Mouse (Mus musculus) urinary bladder, postnatal 10 days (tissue): Measurements from ENCODE around the gene Apbb2.

Experiments
- DNase-seq: peaks from one replicate; pipeline ENCODE4 v3.0.0; 2022; ENCODE audit warnings: low spot score

The Apbb2 gene

DNA sequence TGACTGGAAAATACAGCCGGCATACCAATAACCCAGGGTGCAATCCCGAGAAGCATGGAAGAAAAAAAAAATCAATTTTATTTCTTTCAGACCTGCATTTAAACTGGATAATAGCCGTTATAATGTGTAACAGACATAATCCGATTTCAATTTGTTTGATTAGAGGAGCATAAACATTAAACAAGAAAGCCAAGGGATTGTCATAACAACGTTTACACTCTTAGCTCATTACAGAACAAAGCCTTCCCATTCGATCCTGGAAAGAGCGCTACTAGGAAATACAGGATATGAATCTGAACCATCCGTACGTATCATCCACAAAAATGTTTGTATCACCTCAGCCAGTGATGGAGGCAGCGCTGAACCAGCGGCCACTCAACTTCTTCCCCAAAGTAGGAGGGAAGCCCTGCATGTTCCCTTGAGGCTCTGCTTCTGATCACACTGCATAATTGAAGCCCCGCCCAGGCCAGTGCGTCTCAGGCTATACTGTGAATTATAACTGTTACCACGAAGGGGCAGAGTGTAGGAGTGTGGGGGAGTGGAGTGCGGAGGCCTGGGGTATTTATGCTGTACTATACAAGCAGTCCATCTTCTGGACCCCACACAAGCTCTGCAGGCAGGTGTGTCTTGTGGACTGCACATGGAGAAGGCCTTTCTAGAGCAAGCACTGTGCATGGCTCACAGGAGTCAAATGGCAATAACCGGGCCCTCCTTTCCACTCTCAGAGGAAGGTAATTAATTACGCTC, 278.1 kb downstream of the Apbb2 start:
- no peak for DNase-seq

DNA sequence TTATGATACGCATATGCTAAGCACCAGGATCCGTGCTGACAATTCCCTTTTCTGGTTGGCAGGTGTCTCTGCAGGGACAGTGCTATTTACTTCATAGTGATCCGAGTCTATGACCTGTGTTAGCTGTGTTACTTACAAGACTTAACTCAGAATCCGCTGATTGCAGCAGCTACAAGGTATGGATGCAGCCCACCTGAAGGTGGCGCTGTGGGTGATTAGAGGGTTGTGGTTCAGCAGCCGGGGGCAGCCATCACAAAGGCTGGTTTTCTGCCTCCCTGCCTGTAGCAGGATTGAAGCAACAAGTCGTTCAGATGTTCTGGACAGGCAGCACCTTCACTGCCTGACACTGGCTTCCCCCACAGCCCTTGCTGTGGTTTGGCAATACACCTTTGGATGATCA, 280.0 kb downstream of the Apbb2 start:
- DNase-seq: no peak

DNA sequence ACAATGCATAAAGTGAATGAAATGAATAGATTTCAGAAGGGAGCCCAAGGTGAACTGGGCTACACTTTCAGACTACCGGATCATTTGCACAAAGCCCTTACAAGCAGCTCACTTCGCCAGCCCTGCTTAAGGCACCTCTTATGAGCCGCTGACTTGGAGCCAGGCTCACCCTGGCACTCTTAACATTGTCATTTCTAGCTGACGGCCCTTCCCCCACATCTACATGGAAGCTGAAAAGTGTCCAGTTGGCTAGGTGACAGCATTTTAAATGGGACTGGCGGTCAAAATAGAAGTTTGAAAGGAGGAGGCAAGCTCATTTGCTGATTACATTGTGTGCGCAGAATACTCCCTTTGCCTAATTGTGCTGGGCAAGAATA, 280.6 kb downstream of the Apbb2 start:
- no peak for DNase-seq

DNA sequence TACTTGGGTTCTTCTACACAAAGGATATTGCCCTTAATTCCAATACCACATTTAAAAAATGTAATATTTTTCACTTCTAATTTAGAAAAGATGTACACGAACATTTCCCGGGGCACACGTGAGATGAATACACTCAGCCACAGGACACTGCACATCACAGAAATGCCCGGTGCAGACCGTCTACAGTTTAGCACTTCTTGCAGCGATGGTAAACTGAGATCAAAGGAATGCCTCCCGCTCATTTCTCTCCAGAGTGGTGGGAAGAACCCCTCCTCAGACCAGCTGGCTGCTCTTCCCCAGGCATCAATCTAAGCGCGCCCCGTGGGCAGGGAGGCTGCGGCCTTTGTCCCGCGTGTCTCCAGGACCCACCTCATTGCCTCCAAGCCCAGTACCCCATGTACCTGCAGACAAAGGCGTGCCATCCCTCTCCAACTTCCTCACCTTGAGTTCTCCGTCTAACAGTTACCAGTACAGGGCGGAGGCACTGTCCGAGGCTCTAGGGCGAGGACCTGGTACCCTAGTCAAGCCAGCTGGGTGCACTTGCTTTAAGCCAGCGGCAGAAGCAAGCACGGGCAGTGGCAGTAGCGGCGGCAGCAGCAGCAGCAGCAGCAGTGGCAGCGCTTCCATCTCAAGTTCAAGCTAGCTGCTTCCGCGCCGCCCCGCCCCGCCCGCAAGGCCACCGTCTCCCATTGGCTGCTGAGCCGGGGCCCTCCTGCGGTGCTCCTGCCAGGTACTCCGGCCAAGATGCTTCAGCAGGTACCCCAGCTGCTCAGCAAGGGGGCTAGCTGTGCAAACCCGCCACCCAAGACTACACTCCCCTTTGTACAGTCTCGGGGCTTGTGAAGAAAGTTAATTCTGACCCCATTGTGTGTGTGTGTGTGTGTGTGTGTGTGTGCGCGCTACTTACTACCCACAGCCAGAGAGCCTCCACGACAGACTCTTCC, 281.3 kb downstream of the Apbb2 start:
- DNase-seq: no peak

DNA sequence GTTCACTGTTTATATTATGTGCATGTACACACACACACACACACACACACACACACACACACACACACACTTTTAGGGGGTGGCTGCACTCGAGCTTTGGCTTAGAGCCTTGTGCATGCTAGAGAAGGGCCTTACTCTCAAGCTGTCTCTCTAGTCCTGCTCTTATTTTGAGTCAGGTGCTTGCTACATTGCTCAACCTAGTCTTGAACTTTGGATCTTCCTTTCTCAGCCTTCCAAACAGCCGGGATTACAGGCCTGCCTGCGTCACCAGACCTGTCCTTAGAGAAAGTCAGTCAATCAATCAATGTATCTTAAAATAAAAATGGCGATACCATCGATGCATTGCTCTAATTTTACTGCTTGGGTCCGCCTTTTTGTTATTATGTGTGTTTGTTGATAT, 287.8 kb downstream of the Apbb2 start:
- no peak for DNase-seq

DNA sequence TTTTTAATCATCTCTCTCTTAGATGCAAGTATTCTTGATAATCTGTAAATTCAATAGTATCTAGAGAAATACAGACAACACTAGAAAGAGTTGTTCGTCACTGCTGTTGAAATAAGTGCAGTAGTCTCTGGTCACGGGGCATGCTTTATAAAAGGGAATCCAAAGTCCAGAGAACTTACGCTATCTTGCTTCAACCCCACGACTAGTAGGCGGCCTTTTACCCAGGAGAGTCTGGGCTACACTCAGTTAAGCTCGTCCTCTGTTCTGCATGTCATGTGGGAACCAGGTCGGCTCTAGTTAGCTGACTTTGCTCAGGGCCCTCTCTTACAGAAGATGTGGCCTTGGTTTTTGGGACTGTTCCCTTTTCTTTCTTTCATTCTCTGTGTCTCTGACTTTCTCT, 289.8 kb downstream of the Apbb2 start:
- DNase-seq: no peak

DNA sequence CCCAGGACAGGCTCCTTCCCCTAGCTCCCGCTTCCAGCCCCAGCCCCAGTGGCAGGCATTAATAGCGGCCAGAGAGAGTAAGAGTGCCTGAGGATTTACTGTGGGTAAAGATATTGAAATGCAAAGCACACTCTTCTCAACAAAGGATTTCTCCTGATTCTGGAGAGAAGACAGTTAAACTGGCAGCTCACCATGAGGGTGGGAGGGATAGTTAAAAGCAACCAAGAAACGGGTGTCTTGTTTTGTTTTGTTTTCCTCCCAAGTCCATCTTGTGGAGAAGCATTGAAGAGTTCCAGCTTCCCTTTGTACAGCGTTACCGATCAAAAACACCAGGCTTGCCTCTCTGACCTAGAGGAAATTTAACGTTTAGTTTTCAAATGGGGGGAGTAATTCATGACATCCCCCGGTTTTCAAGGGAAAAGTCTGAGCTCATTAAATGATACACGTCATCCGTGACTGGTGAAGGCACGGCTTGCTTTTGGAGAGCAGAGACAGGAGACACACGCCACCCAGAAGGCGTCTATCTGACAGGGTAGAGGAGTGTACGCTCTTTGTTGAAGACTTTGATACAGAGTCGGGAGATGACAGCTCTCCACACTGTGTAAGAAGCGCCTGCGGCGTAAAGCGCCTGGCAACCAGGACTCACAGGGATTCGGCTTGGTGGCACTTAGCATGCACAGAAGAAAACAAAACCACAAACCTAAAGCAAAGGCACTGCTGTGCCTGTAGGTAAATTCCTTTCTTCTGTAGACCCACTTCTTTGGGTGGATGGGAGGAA, 290.4 kb downstream of the Apbb2 start:
- DNase-seq: no peak

DNA sequence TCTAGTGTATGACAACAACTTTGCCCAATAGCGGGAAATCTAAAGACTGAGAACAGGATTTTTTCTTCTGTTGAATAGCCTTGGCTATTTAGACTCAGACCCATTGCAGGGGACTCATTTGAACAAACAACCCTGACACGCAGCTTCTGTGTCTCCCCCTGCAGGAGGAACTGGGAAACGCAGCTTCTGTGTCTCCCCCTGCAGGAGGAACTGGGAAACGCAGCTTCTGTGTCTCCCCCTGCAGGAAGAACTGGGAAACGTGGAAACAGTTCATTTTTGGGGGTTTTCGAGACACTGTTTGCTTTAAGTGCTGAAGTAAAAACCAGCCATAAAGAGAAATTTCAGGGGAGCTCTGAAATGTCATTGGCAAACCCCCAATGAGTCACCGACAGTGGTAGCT, 292.2 kb downstream of the Apbb2 start:
- no peak for DNase-seq

DNA sequence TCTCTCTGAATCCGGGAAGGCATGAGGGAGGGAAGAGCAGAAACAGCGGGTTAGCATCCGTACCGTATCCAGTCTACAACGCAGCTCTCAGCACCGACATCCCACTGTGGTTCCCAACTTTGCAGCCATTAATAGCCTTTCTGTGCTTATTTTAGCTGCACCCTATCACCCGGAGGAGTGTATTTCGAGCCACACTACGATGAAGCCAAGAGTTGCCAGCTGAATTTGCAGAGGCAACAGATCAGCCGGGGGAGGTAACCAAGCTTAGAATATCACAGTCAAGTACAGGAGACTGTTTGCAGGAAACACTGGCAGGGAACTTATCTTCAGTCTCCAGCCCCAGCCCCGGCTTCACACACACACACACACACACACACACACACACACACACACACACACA, 295.0 kb downstream of the Apbb2 start:
- no peak for DNase-seq

DNA sequence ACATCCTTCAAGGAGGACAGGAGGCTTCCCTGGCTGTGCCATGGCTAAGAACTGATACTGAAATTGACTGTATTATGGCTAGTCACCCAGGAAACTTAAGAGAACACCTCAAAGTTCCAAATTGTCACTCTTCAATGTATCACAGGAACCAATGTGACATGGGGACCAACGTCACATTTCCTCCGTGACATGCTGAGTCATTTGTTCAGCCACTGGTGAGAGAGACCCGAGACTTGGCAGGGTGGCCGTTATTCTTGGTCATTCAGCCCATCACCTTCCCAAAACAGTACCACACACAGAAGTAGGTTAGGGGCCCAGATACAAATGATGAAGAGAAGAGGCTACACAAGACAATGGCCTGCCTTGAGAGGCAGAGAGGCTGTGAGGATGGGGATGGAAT, 295.5 kb downstream of the Apbb2 start:
- no peak for DNase-seq

DNA sequence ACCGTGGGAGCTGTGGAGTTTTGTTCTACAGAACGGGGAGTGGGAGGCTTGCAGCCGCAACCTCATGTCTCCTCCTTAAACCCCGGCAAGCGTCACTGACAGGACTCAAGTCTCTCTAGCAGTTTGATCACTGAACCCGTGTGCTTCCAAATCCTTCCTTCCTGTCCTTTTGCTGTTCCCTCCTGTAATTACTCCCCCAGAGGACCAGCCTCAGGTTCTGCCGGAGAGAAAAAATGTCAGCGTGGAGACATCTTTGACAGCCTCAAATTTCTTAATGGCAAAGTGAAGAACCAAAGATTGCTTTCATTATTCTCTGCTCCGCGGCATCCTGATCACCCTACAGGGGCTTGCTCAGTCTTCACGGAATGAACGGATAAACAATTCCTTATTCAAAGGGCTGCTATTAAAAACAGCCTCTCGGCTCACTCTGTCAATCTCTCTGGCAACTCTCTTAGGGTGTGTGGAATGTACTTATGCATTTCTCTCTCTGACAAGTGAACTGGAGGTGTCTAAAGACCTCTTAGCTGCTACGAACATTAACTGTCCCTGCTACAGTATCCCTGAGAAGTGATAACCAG, 298.7 kb downstream of the Apbb2 start:
- no peak for DNase-seq

DNA sequence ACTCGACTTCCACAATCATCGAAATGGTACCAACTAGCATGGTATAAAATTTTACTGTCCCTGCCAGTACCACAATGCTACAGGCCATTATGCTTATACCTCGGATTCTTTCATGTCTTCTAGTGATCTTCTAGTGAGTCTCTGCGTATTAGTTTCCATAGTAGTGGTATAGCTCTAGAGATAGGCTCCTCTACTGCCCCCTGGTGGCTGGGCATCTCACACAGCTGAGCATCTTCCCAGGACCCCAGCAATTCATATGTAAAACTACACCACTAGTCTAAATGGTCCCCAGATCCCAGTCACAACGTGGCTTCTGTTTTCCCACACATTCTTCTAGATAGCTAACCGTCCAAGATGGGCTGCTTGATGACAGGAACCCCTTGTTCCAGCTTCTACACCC, 299.2 kb downstream of the Apbb2 start:
- no peak for DNase-seq

DNA sequence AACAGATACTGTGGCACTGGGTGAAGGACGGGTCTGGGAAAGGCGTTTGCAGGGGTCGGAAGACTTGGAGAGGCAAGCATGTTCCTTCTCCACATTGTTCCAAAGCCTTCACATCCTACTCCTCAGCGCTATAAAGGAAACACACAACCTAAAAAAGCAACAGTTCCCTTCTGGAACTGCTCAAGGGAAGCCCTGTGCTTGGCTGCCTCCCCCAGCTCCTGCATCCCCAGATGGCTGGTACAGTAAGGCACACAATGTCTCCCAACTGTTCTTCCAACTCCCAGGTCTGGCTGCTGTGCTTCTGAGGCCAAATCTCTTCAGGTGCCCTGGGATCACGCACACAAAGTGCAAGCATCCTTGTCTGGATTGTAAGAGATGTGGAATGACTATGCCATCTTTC, 302.8 kb downstream of the Apbb2 start:
- DNase-seq: no peak

DNA sequence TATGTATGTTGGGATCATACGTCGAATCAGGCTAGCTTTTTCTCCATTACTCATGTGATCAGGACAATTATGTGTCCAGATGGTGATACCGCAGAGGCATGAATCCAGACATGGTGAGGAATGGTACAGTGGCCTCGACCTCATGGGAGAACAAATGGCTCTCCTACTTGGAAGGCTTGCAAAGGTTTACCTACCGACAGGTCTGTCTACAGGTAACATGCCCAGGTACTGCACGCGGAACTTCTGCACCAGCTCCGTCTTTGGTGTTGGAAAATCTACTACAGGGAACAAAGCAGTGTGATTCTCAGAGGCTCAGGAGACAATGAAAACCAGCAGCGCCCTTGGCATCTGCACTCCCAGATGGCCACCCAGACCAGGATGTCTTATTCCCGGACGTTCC, 307.8 kb downstream of the Apbb2 start:
- DNase-seq: no peak

DNA sequence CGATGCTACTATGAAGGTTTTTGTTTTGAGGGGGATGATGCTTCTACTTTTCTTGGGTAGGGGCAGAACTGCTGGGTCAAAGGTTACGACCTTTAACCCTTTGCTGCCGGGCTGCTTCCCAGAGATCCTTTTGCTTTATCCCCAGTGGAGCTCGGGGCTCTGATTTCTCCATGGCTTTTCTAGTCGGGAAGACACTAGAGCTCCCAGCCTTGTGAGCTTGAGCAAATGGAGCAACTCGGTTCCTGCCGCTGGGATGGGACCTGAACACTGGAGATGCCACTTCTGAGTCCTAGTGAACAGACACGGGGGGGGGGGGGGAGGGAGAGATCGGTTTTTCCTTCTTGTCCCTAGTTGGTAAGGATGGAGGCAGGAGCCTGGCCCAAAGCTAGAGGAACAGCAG, 308.3 kb downstream of the Apbb2 start:
- DNase-seq: no peak

DNA sequence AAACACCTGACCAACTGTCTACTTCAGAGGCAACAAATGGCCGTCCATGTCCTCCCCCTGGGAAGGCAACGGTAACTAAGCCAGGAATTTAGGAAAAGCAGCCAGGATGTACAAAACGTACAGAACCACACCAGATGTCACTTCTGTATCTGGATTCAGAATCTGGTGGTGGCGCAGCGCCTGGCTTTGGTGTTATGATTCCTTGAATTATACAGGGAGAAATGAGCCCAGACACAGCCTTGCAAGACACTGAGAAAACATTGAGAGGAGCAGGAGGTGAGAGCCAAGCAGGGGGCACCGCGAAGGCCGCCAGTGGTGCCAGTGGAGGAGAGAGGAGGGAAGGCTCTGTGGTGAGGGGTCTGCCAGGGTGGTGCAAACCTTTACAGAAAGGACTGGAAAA, 313.1 kb downstream of the Apbb2 start:
- no peak for DNase-seq

DNA sequence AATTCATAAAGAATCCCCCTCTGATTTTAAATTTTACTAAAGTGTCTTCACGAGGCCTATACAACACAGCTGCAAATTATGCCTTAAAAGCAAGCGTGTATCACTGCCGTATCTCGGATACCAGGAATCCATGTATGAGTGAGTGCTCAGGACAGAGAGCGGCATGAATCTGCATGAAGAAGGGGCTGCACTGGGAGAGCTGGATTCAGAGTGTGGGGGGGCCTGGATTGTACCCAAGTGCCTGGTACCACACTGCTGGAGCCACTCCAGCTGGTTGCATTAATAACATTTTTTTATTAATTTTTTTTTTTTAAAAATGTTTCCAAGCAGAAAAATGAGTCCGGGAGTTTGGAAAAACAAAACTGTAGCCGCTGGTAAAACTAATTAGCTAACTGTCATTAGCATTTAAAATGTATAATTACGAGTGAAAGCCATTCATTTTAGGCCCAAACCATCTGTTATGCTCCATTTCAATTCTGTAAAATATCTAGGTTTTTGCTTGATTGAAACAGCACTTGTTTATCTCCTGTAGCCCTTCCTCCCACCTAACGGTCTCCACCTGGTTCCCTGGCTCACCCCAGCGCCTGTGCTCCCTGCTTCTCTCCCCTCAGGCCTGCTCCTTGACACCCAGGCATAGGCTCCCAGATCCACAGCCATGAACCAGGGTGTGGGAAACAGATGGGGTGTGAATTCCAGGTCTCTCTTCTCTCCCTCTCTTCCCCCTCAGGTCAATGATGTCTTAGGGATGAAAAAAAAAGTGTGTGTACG, 314.1 kb downstream of the Apbb2 start:
- DNase-seq: no peak

DNA sequence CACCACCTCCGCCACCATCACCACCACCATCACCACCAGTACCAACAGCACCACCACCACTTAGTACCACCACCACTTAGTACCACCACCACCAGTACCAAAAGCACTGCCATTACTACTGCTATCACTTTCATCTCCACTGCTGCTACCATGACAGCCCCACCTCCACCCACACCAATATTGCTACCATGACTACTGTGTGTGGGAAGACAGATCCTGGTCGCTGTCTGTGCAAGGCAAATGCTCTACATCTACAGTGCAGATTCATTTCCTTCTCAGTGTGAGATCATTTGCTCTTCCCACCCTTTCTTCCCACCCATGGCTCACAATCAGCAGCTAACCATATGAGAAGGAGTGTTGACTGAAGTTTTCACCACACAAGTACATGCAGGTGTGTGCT, 315.7 kb downstream of the Apbb2 start:
- DNase-seq: no peak

DNA sequence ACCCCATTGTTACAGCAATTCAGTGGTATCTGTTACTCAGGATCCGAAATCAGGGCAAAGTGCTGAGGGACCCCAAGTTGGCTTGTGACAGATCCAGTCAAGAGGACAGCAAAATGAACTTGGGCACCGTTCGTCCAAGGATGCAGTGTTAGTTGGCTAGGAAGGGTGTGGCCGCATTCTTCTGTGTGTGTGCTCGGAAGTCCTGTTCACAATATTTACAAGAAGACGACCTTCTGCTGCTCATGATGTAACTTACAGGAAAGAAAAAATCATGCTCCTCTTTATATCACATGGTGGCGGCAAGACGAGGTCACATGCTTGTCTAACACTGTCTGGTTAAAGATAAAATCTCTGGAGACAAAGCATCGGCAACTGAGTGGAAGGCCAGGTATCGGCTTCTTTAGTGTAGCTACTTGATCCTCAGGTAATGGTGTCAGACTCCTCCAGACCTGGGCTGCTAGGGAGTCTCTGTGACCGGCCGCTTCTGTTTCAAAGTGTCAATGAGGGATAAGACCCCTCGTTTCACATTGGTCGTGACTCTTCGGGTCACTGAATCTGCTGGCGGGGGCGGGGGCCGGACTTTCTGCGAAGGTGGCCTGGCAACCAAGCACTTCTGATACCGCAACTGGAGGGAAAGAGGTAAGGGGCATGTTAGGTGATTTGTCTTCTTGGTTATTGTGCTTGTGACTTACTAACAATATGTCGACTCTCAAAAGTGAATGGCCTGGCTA, 316.3 kb downstream of the Apbb2 start:
- no peak for DNase-seq

DNA sequence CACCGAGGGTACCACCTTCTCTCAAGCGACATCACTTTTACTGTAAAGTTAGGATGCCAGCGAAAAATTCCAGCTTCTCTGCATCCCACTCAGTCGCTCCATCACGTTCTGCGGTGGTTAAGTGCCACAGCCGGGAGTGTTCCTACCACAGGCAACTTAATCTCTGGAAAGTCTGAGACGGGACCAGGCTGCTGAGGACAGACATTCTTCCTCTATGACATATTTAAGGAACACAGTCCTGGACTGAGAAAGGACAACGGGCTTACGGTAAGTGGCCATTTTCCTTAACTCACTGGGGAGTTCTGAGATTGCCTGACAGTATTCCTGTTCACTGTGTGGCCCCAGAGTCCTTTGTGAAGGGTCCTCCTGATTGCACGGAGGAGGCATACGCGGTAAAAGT, 318.0 kb downstream of the Apbb2 start:
- no peak for DNase-seq

DNA sequence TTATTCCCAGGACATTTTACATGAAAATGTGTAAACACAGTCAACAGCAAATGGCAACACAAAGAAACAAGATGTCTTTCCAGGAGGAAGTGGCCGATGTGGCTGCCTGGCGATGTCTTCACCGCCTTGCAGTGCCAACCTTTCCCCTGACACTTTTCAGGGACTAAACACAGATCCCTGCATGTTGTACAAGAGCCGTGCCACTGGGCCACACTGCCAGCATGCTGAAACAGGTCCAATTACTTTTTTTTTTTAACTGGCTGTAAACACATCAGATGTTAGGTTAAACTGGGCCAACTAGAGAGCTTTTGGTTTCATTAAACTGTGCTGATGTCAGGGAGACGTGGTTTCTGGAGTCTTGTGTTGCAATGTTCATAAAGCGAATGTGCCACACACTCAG, 319.7 kb downstream of the Apbb2 start:
- no peak for DNase-seq
